Mouse (Mus musculus) MN1 (cell line): ENCODE data around the gene Tdrd1.

Experiments used
- DNase-seq: peaks from one replicate; pipeline ENCODE4 v3.0.0-alpha.2; 2016; ENCODE audit warnings: low spot score

The Tdrd1 gene

DNA sequence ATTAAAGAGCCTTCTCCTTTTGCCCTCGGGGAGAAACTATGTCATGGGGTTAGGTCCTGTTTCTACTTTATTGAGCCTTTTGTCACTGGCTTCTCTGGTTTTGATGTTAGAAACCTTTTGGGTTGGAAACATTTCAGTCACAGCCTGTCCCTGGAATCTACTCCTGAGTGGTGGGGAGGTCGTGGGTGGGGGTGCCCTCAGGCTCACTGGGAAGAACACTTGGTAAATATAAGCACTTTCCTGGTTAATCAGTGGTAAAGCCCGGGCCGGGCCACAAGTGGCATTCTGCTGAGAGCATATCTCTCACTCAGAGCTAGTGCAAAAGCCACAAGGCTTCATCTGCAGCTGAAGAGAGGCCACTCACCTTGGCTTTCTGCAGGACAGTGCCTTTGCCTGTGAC lies 87.8 kb downstream of the Tdrd1 start:
- DNase-seq = no peak

DNA sequence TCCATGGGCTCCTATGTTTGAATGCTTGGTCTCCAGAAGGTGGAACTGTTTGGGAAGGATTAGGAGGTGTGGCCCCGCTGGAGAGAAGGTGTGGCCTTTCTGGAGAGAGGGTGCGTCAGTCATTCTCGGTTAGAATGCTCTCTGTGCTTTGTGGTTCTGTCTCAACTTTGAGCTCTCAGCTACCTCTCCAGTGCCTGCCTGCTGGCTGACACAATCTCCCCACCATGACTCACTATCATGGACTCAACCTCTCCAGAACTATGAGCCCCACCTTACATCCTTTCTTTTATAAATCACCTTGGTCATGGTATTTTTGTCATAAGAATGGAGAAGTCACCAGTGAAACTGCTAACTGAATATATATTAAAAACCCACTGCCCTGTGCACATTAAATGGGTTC lies 88.6 kb downstream of the Tdrd1 start:
- DNase-seq = no peak

DNA sequence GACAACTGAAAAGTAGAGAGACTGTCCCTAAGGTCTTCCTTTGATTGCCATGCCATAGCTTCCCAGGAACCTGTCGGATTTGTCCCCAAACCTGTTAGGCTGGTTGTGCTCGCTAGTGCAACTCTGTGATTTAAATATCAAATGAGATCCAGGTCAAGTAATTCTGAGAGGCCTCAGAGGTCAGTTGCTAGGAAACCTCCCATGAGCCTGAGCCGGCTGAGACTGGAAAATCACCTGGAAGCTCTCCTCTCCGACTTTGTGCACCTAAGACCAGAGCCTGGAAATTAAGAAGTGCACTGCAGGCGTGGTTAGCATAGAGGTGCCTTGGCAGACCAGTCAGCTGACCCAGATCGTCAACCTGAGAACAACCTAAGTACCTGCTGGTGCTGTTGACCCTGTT lies 89.1 kb downstream of the Tdrd1 start:
- no peak for DNase-seq
